Mouse (Mus musculus) testis, adult 2 months (tissue): ENCODE results near the gene Bmpr1b. TPM values are rescaled to one million over a fixed set of nuclear protein-coding genes. Genes with fewer than 3 reads are reported as not detected.

Experiments
- H3K27ac ChIP-seq: fragments of 200-500 bp; 2 replicates; pipeline ENCODE4 v1.5.1; 2012; ENCODE audit warnings: low read depth, low read length; ENCODE audit not compliant: control insufficient read depth, insufficient read depth
- H3K27me3 ChIP-seq: fragments of 200-500 bp; 2 replicates; pipeline ENCODE4 v1.6.1; 2012; ENCODE audit warnings: mild to moderate bottlenecking, low read length, moderate library complexity; ENCODE audit not compliant: control insufficient read depth, insufficient read depth
- H3K36me3 ChIP-seq: fragments of 200-500 bp; 2 replicates; pipeline ENCODE4 v1.6.1; 2012; ENCODE audit warnings: mild to moderate bottlenecking, low read length; ENCODE audit not compliant: control insufficient read depth, insufficient read depth
- H3K4me1 ChIP-seq: fragments of 200-500 bp; 2 replicates; pipeline ENCODE4 v1.6.1; 2012; ENCODE audit warnings: low read length; ENCODE audit not compliant: control insufficient read depth, insufficient read depth
- H3K4me3 ChIP-seq: fragments of 200-500 bp; 2 replicates; pipeline ENCODE4 v1.5.1; 2012; ENCODE audit warnings: low read depth, mild to moderate bottlenecking, low read length, moderate library complexity, mixed read lengths; ENCODE audit not compliant: control insufficient read depth
- CTCF ChIP-seq: fragments of 200-500 bp; IDR thresholded peaks from 2 replicates; pipeline ENCODE4 v1.5.1; 2012; ENCODE audit warnings: low read depth, mild to moderate bottlenecking, inconsistent platforms, low read length, moderate library complexity; ENCODE audit not compliant: control insufficient read depth, insufficient read depth, insufficient replicate concordance
- POLR2A ChIP-seq: fragments of 200-500 bp; IDR thresholded peaks from 2 replicates; pipeline ENCODE4 v1.6.1; 2012; ENCODE audit warnings: low read depth, mild to moderate bottlenecking, inconsistent platforms, low read length, moderate library complexity; ENCODE audit not compliant: control insufficient read depth
- polyA plus RNA-seq: library from polyadenylated mRNA; depleted of rRNA; stranded (reverse); fragments of >200 nt; gene quantifications from 2 replicates; pipeline ENCODE4 v1.2.3, GENCODE M21; 2012

Bmpr1b gene
- polyA plus RNA-seq, 1 experiment, result 0.10 TPM

GRCm38 (mm10) chr3:141887476-141888274 lies 281.6 kb downstream of the Bmpr1b start:
- Histone ChIP-seq H3K27ac (no peak overlapping the region), H3K27me3 (no peaks in the 10 kb centered on the region), H3K36me3 (no peaks in the 10 kb centered on the region), H3K4me1 (no peaks in the 10 kb centered on the region), H3K4me3 (no peak overlapping the region)
- TF ChIP-seq POLR2A (no peak), CTCF (no peak)

DNA sequence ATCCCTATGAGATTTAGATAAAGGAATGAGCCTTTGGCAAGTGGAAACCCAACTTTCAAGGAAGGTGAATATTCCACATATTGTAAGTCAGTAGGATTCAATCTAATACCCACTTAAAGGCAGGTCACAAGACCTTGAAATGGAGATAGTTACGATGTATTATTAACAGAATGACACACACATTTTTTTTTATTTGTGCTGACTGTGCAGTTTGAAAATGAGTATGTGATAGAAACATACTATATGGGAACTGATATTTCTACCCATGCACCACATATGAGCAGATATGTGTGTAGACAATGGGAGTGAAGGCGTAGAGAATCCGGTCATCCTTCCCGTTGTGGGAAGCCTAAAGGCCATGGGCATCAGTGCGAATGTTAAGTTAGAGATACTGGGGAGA lies 285.0 kb downstream of the Bmpr1b start:
- Histone ChIP-seq H3K27me3 (no peaks in the 10 kb centered on the region), H3K27ac (no peak overlapping the region), H3K36me3 (no peaks in the 10 kb centered on the region), H3K4me1 (no peaks in the 10 kb centered on the region), H3K4me3 (no peak overlapping the region)
- TF ChIP-seq CTCF (no peak), POLR2A (no peak)

DNA sequence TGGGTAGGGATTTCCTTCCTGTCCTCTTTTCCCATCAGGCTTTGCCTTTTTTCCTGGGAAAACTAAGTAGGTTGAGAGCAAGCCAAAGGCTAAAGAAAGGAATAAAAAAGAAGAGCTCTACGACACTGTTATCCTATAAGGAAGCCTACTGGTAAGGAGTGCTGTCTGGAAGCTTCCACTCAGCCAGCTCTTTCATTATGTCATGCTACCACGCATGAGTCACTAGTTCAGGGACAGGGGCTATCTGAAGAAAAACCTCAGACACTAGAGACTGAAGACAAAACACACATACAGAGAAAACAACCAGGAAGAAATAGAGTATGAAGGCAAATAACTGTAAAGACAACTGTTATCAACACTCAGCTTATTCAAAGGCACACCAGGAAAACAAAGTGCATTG lies 286.7 kb downstream of the Bmpr1b start:
- TF ChIP-seq CTCF (no peak), POLR2A (no peak)
- no peaks in the 10 kb centered on the region for H3K36me3 ChIP-seq
- H3K4me3 ChIP-seq, result no peak overlapping the region
- H3K4me1 ChIP-seq, result no peaks in the 10 kb centered on the region
- no peaks in the 10 kb centered on the region for H3K27me3 ChIP-seq
- no peak overlapping the region for H3K27ac ChIP-seq

GRCm38 (mm10) chr3:141872337-141873042 lies 296.7 kb downstream of the Bmpr1b start:
- Histone ChIP-seq H3K36me3 (no peaks in the 10 kb centered on the region), H3K4me3 (no peak overlapping the region), H3K4me1 (no peaks in the 10 kb centered on the region), H3K27ac (no peak overlapping the region), H3K27me3 (no peaks in the 10 kb centered on the region)
- no peak for TF ChIP-seq POLR2A
- no peak for TF ChIP-seq CTCF

GRCm38 (mm10) chr3:141871805-141872204 lies 297.4 kb downstream of the Bmpr1b start:
- no peak overlapping the region for H3K4me3 ChIP-seq
- TF ChIP-seq POLR2A, result no peak
- TF ChIP-seq CTCF, result no peak
- H3K4me1 ChIP-seq, result no peaks in the 10 kb centered on the region
- no peaks in the 10 kb centered on the region for H3K36me3 ChIP-seq
- no peak overlapping the region for H3K27ac ChIP-seq
- no peaks in the 10 kb centered on the region for H3K27me3 ChIP-seq

DNA sequence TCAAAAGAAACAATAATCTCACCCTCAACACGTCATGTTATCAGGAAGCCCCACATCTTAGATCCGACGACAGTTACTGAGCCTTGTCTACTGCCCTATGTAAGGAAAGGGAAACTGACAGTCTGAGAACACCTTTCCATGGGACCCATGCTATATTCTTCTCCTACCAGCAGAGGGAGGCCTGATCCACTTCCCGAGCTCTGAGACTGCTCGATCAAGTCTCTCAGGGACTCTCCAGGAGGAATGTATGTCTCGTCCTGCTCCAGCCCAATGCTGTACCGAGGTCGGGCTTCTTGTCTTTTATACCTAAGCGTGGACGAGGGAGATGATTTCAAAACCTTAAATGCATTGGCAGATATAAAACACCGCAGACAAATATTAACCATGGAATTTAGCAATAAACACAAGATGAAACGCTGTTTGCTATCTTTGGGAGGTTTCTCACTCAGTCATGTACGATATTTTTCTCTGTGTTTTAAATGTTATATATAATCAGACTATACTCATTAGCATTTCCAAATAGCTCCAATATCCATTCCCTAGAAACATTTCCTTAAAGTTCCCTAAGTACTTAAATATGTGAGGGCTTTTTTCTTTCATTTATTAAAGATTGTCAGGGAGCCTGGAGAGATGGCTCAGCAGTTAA lies 306.3 kb downstream of the Bmpr1b start:
- Histone ChIP-seq H3K36me3 (no peaks in the 10 kb centered on the region), H3K4me1 (no peaks in the 10 kb centered on the region), H3K4me3 (no peak overlapping the region), H3K27me3 (no peaks in the 10 kb centered on the region), H3K27ac (no peak overlapping the region)
- no peak for TF ChIP-seq POLR2A
- peak; percentile 41; the same call in 1 of the 2 replicates for TF ChIP-seq CTCF

GRCm38 (mm10) chr3:141857123-141857522 lies 312.1 kb downstream of the Bmpr1b start:
- no peaks in the 10 kb centered on the region for H3K36me3 ChIP-seq
- no peaks in the 10 kb centered on the region for H3K27me3 ChIP-seq
- TF ChIP-seq CTCF (no peak), POLR2A (no peak)

More at GRCm38 (mm10) chr3:141857123-141857522, 312.1 kb downstream of the Bmpr1b start:
- H3K27ac ChIP-seq, result no peak overlapping the region
- no peak overlapping the region for H3K4me3 ChIP-seq
- no peaks in the 10 kb centered on the region for H3K4me1 ChIP-seq
